18 mouse cellular contexts compared by ENCODE assay signal in genomic region chr4:100057381-100057780, GRCm38 (mm10). TPM values are rescaled to one million over a fixed set of nuclear protein-coding genes. Genes with fewer than 3 reads are reported as not detected.
"Had no signal": no experiment of that assay in that cellular context is flagged by ENCODE, and none has a peak within 500 bp of the region (broad histone marks: within the 10 kb centered on the region; RNA-seq: fewer than 3 reads in every experiment).

No protein-coding gene starts in this region.

- H3K4me1 ChIP-seq: liver, embryonic 12.5 days; liver, embryonic 15.5 days had no signal

- H3K27ac ChIP-seq: kidney, postnatal 0 days; layer of hippocampus, adult 2 months; left cerebral cortex, adult 2 months; limb, embryonic 13.5 days; liver, embryonic 12.5 days; liver, embryonic 15.5 days had no signal

- H3K9ac ChIP-seq: limb, embryonic 13.5 days; liver, embryonic 12.5 days; liver, embryonic 15.5 days had no signal

- H3K4me2 ChIP-seq: limb, embryonic 13.5 days; liver, embryonic 12.5 days; liver, embryonic 15.5 days; midbrain, embryonic 11.5 days had no signal

- H3K9me3 ChIP-seq: limb, embryonic 13.5 days; liver, embryonic 12.5 days; liver, embryonic 15.5 days had no signal

- H3K27me3 ChIP-seq: limb, embryonic 13.5 days; liver, embryonic 12.5 days; liver, embryonic 15.5 days had no signal

- H3K36me3 ChIP-seq: limb, embryonic 13.5 days; liver, embryonic 12.5 days; liver, embryonic 15.5 days had no signal

- ATAC-seq: liver, embryonic 12.5 days had no signal

- DNase-seq: kidney, adult 2 months; kidney, postnatal 25 days; layer of hippocampus, adult 9-11 months; lung, adult 2 months; lung, postnatal 14 days; lung, postnatal 4 days; midbrain, embryonic 14.5 days; thymus, adult 18-20 months; thymus, postnatal 36 days had no signal

- H3K4me3 ChIP-seq: layer of hippocampus, adult 2 months; left cerebral cortex, adult 2 months; limb, embryonic 13.5 days; liver, embryonic 12.5 days; liver, embryonic 15.5 days had no signal

RNA-seq across cellular contexts. Expression of gene Ror1, which starts 38.2 kb away (rescaled TPM):
- total RNA-seq: megakaryocyte progenitor cell, adult 5-6 weeks; megakaryocyte-erythroid progenitor cell, adult 5-6 weeks had no signal
